Mouse (Mus musculus) MEL (cell line): ENCODE results near the gene Baiap2. TPM values are rescaled to one million over a fixed set of nuclear protein-coding genes. Genes with fewer than 3 reads are reported as not detected.

Experiments used
- DNase-seq: peaks from one replicate; pipeline ENCODE4 v3.0.0; 2011; ENCODE audit warnings: low read depth, low spot score
- H3K27ac ChIP-seq: 2 replicates; pipeline ENCODE4 v1.5.1; 2012; ENCODE audit warnings: low read depth, mild to moderate bottlenecking, control low read depth, low read length, moderate library complexity; ENCODE audit not compliant: control insufficient read depth
- H3K27me3 ChIP-seq, 2 experiments: fragments of 150-350 bp in 1 of 2; sonication (generic) in 1 of 2; 2 replicates each; pipeline ENCODE4 v1.6.1; 2012; ENCODE audit warnings: low read length in 2 of 2, mild to moderate bottlenecking in 2 of 2, improper control_type of control experiment in 1 of 2, moderate library complexity in 1 of 2; ENCODE audit not compliant: insufficient read depth in 2 of 2, control insufficient read depth in 1 of 2
- H3K36me3 ChIP-seq, 2 experiments: 2 replicates each; pipeline ENCODE4 v1.6.1; 2012 to 2014; ENCODE audit warnings: low read length in 2 of 2, improper control_type of control experiment in 1 of 2, inconsistent platforms in 1 of 2, mild to moderate bottlenecking in 1 of 2; ENCODE audit not compliant: insufficient read depth in 2 of 2, control insufficient read depth in 1 of 2
- H3K4me1 ChIP-seq, 2 experiments: fragments of 150-350 bp in 1 of 2; sonication (generic) in 1 of 2; 2 replicates each; pipeline ENCODE4 v1.6.1; 2012; ENCODE audit warnings: low read length in 2 of 2, improper control_type of control experiment in 1 of 2, mild to moderate bottlenecking in 1 of 2; ENCODE audit not compliant: insufficient read depth in 2 of 2, control insufficient read depth in 1 of 2
- H3K4me3 ChIP-seq, 2 experiments: fragments of 150-350 bp in 1 of 2; sonication (generic) in 1 of 2; 2 replicates each; pipeline ENCODE4 v1.5.1; 2012; ENCODE audit warnings: low read depth in 2 of 2, low read length in 2 of 2, mild to moderate bottlenecking in 2 of 2, moderate library complexity in 2 of 2, control low read depth in 1 of 2, improper control_type of control experiment in 1 of 2; ENCODE audit not compliant: control insufficient read depth in 1 of 2, insufficient read depth in 1 of 2
- H3K79me2 ChIP-seq: 2 replicates; pipeline ENCODE4 v1.6.1; 2012; ENCODE audit warnings: mild to moderate bottlenecking, low read length, moderate library complexity; ENCODE audit not compliant: control insufficient read depth, poor library complexity, insufficient read depth
- H3K9ac ChIP-seq: 2 replicates; pipeline ENCODE4 v1.6.1; 2012; ENCODE audit warnings: low read depth, mild to moderate bottlenecking, control low read depth, low read length, moderate library complexity; ENCODE audit not compliant: control insufficient read depth, poor library complexity, severe bottlenecking
- H3K9me3 ChIP-seq: fragments of 150-350 bp; sonication (generic); replicated peaks from 2 replicates; pipeline ENCODE4 v1.6.1; 2012; ENCODE audit warnings: mild to moderate bottlenecking, low read length, improper control_type of control experiment, moderate library complexity; ENCODE audit not compliant: insufficient read depth
- BHLHE40 ChIP-seq: IDR thresholded peaks from 2 replicates; pipeline ENCODE4 v1.6.1; 2012; ENCODE audit warnings: low read depth, mild to moderate bottlenecking, inconsistent platforms, low read length, improper control_type of control experiment, borderline replicate concordance
- CHD1 ChIP-seq: IDR thresholded peaks from 2 replicates; pipeline ENCODE4 v1.6.1; 2012; ENCODE audit warnings: low read depth, mild to moderate bottlenecking, inconsistent platforms, low read length, improper control_type of control experiment
- CHD2 ChIP-seq: IDR thresholded peaks from 2 replicates; pipeline ENCODE4 v1.6.1; 2011; ENCODE audit warnings: low read length, improper control_type of control experiment
- ELF1 ChIP-seq: IDR thresholded peaks from 2 replicates; pipeline ENCODE4 v1.6.1; 2014; ENCODE audit warnings: low read depth, mild to moderate bottlenecking, inconsistent platforms, low read length, improper control_type of control experiment, moderate library complexity
- GATA1 ChIP-seq: IDR thresholded peaks from 2 replicates; pipeline ENCODE4 v1.6.1; 2011; ENCODE audit warnings: low read depth, low read length, improper control_type of control experiment
- HCFC1 ChIP-seq: IDR thresholded peaks from 2 replicates; pipeline ENCODE4 v1.6.1; 2012; ENCODE audit warnings: low read depth, mild to moderate bottlenecking, inconsistent platforms, low read length, improper control_type of control experiment, moderate library complexity
- JUND ChIP-seq: IDR thresholded peaks from 2 replicates; pipeline ENCODE4 v1.6.1; 2011; ENCODE audit warnings: low read depth, mild to moderate bottlenecking, improper control_type of control experiment, low read length
- KAT2A ChIP-seq: conservative IDR thresholded peaks from 2 replicates; pipeline ENCODE4 v1.6.1; 2012; ENCODE audit warnings: low read depth, low read length, improper control_type of control experiment, inconsistent platforms
- MAX ChIP-seq: IDR thresholded peaks from 2 replicates; pipeline ENCODE4 v1.6.1; 2011; ENCODE audit warnings: low read length, improper control_type of control experiment
- MYB ChIP-seq: IDR thresholded peaks from 2 replicates; pipeline ENCODE4 v1.6.1; 2011; ENCODE audit warnings: mild to moderate bottlenecking, low read depth, low read length, improper control_type of control experiment
- NELFE ChIP-seq: IDR thresholded peaks from 2 replicates; pipeline ENCODE4 v1.6.1; 2011; ENCODE audit warnings: low read depth, low read length, improper control_type of control experiment
- NRF1 ChIP-seq: IDR thresholded peaks from 2 replicates; pipeline ENCODE4 v1.6.1; 2014; ENCODE audit warnings: low read depth, mild to moderate bottlenecking, inconsistent platforms, low read length, improper control_type of control experiment, moderate library complexity; ENCODE audit not compliant: poor library complexity, insufficient read depth, severe bottlenecking
- POLR2A ChIP-seq, 2 experiments: IDR thresholded peaks; 2 replicates each; pipeline ENCODE4 v1.6.1; 2011 to 2012; ENCODE audit warnings: low read length in 2 of 2, mild to moderate bottlenecking in 2 of 2, control low read depth in 1 of 2, improper control_type of control experiment in 1 of 2, low read depth in 1 of 2, moderate library complexity in 1 of 2; ENCODE audit not compliant: control insufficient read depth in 1 of 2, insufficient read depth in 1 of 2, poor library complexity in 1 of 2
- RAD21 ChIP-seq: IDR thresholded peaks from 2 replicates; pipeline ENCODE4 v1.6.1; 2011; ENCODE audit warnings: mild to moderate bottlenecking, low read depth, low read length, improper control_type of control experiment
- RCOR1 ChIP-seq: IDR thresholded peaks from 2 replicates; pipeline ENCODE4 v1.6.1; 2012; ENCODE audit warnings: low read depth, mild to moderate bottlenecking, inconsistent platforms, low read length, improper control_type of control experiment
- TBP ChIP-seq: IDR thresholded peaks from 2 replicates; pipeline ENCODE4 v1.8.0; 2011; ENCODE audit warnings: low read depth, low read length, improper control_type of control experiment
- USF1 ChIP-seq: IDR thresholded peaks from 2 replicates; pipeline ENCODE4 v1.6.1; 2014; ENCODE audit warnings: low read depth, mild to moderate bottlenecking, inconsistent platforms, low read length, improper control_type of control experiment, moderate library complexity
- USF2 ChIP-seq, 2 experiments: IDR thresholded peaks; 2 replicates each; pipeline ENCODE4 v1.6.1; 2011 to 2012; ENCODE audit warnings: improper control_type of control experiment in 2 of 2, low read length in 2 of 2, borderline replicate concordance in 1 of 2, inconsistent platforms in 1 of 2, low read depth in 1 of 2, mild to moderate bottlenecking in 1 of 2; ENCODE audit not compliant: insufficient read depth in 1 of 2
- ZMIZ1 ChIP-seq: IDR thresholded peaks from 2 replicates; pipeline ENCODE4 v1.6.1; 2012; ENCODE audit warnings: low read depth, mild to moderate bottlenecking, inconsistent platforms, low read length, improper control_type of control experiment, moderate library complexity
- polyA plus RNA-seq, 2 experiments: library from polyadenylated mRNA; stranded (reverse) in 1 of 2; unstranded in 1 of 2; fragments of >175 nt in 1 of 2; fragments of >200 nt in 1 of 2; gene quantifications; 2 replicates each; pipeline versions ENCODE4 v1.2.1 to v1.2.4; 2012; ENCODE audit warnings: low replicate concordance in 2 of 2, low read depth in 1 of 2; ENCODE audit not compliant: insufficient read length in 2 of 2, insufficient read depth in 1 of 2, missing spikeins in 1 of 2
- total RNA-seq: library from RNA; depleted of rRNA; stranded (reverse); fragments of 300-350 nt; gene quantifications from 2 replicates; pipeline ENCODE4 v1.2.3, GENCODE M21; 2012

The Baiap2 gene
- total and polyA plus RNA-seq, 3 experiments, result 27.5 to 31.3 TPM; not detected in 1

- TF ChIP-seq NRF1 (no peak), CHD1 (no peak)
- TF ChIP-seq, all 39 proteins: peak for 10
Observed at GRCm38 (mm10) chr11:119942201-119942726, 299 bp upstream of the Baiap2 start (continued).

GRCm38 (mm10) chr11:119943428-119943988 lies 945 bp downstream of the Baiap2 start:
- no peaks in the 10 kb centered on the region for H3K27me3 ChIP-seq
- DNase-seq, result peak; percentile 77
- peaks cover 6 to 23% of the 10 kb centered on the region in 2 experiments; a peak in 3 of 4 replicates for H3K4me1 ChIP-seq
- H3K27ac ChIP-seq, result peak overlapping the region; percentile 32
- H3K4me3 ChIP-seq, result peak overlapping the region; percentile 63 to 78
- peak overlapping the region; percentile 74 for H3K9ac ChIP-seq
- peaks cover 24% of the 10 kb centered on the region for H3K79me2 ChIP-seq
- H3K9me3 ChIP-seq, result no peaks in the 10 kb centered on the region
- H3K36me3 ChIP-seq, result peaks cover 0 to 15% of the 10 kb centered on the region in 2 experiments; a peak in 2 of 4 replicates
- TF ChIP-seq NRF1 (0 out of 2 replicates have a peak, but pooled peaks have one; percentile 21), CHD2 (no peak), BHLHE40 (no peak), USF1 (no peak), MAX (peak; percentile 26; the same call in 1 of the 2 replicates)

- H3K27me3 ChIP-seq, result no peaks in the 10 kb centered on the region
- H3K4me1 ChIP-seq, result peaks cover 6 to 23% of the 10 kb centered on the region in 2 experiments; a peak in 3 of 4 replicates
Observed at GRCm38 (mm10) chr11:119945343-119945742, 2.8 kb downstream of the Baiap2 start.

More at GRCm38 (mm10) chr11:119945343-119945742, 2.8 kb downstream of the Baiap2 start:
- H3K79me2 ChIP-seq, result peaks cover 29% of the 10 kb centered on the region
- no peak overlapping the region for H3K9ac ChIP-seq
- DNase-seq, result no peak
- no peak overlapping the region for H3K4me3 ChIP-seq
- H3K9me3 ChIP-seq, result no peaks in the 10 kb centered on the region
- H3K27ac ChIP-seq, result no peak overlapping the region
- TF ChIP-seq GATA1 (no peak), TBP (no peak), HCFC1 (no peak), USF1 (no peak), POLR2A (IDR thresholded peaks at IDR 0.05; ENCODE audit: control insufficient read depth in 1 of 2, insufficient read depth in 1 of 2, low read depth in 1 of 2, low read length in 2 of 2, poor library complexity in 1 of 2) (no peak), RAD21 (no peak), KAT2A (no peak), ZMIZ1 (no peak), ELF1 (no peak), NELFE (no peak), JUND (no peak), RCOR1 (no peak), USF2 (IDR thresholded peaks at IDR 0.05; ENCODE audit: borderline replicate concordance in 1 of 2, insufficient read depth in 1 of 2, low read depth in 1 of 2, low read length in 2 of 2) (no peak), MYB (no peak)
- peaks cover 0 to 15% of the 10 kb centered on the region in 2 experiments; a peak in 2 of 4 replicates for H3K36me3 ChIP-seq
